Mouse (Mus musculus) ES-E14 (cell line): ENCODE results near the gene Ntm. TPM values are rescaled to one million over a fixed set of nuclear protein-coding genes. Genes with fewer than 3 reads are reported as not detected.

Experiments
- DNase-seq: peaks from one replicate; pipeline ENCODE4 v3.0.0-alpha.2; 2013; ENCODE audit warnings: low read depth, low spot score
- H3K27ac ChIP-seq: 2 replicates; pipeline ENCODE4 v1.5.1; 2012; ENCODE audit warnings: low read depth, mild to moderate bottlenecking, low read length, moderate library complexity, mixed read lengths; ENCODE audit not compliant: poor library complexity, insufficient read depth, severe bottlenecking
- H3K36me3 ChIP-seq: 2 replicates; pipeline ENCODE4 v1.6.1; 2012; ENCODE audit warnings: mild to moderate bottlenecking, low read length, moderate library complexity, mixed read lengths; ENCODE audit not compliant: control insufficient read depth, poor library complexity, insufficient read depth, severe bottlenecking
- H3K4me1 ChIP-seq, 2 experiments: fragments of 150-350 bp in 1 of 2; sonication (generic) in 1 of 2; 2 replicates each; pipeline ENCODE4 v1.6.1; 2012; ENCODE audit warnings: low read length in 2 of 2, mild to moderate bottlenecking in 1 of 2, mixed read lengths in 1 of 2; ENCODE audit not compliant: control insufficient read depth in 2 of 2, insufficient read depth in 2 of 2, poor library complexity in 1 of 2
- H3K4me3 ChIP-seq, 2 experiments: fragments of 150-350 bp in 1 of 2; sonication (generic) in 1 of 2; 2 replicates each; pipeline ENCODE4 v1.5.1; 2012; ENCODE audit warnings: low read length in 2 of 2, low read depth in 1 of 2, mild to moderate bottlenecking in 1 of 2, mixed read lengths in 1 of 2; ENCODE audit not compliant: insufficient read depth in 1 of 2, poor library complexity in 1 of 2, severe bottlenecking in 1 of 2
- H3K9ac ChIP-seq: 2 replicates; pipeline ENCODE4 v1.6.1; 2012; ENCODE audit warnings: low read depth, mild to moderate bottlenecking, low read length, mixed read lengths; ENCODE audit not compliant: poor library complexity, insufficient read depth, severe bottlenecking
- H3K9me3 ChIP-seq: fragments of 150-350 bp; sonication (generic); 2 replicates; pipeline ENCODE4 v1.6.1; 2012; ENCODE audit warnings: low read depth, mild to moderate bottlenecking, low read length; ENCODE audit not compliant: control insufficient read depth, insufficient read depth
- CHD2 ChIP-seq: IDR thresholded peaks from 2 replicates; pipeline ENCODE4 v1.6.1; 2014; ENCODE audit warnings: mild to moderate bottlenecking, low read depth, low read length, inconsistent platforms
- HCFC1 ChIP-seq: IDR thresholded peaks from 2 replicates; pipeline ENCODE4 v1.6.1; 2012; ENCODE audit warnings: low read length, inconsistent platforms, borderline replicate concordance; ENCODE audit not compliant: insufficient read depth
- MAFK ChIP-seq: IDR thresholded peaks from 2 replicates; pipeline ENCODE4 v1.6.1; 2014; ENCODE audit warnings: mild to moderate bottlenecking, low read depth, low read length, inconsistent platforms; ENCODE audit not compliant: insufficient read depth
- ZC3H11A ChIP-seq: IDR thresholded peaks from 2 replicates; pipeline ENCODE4 v1.6.1; 2012; ENCODE audit warnings: low read depth, mild to moderate bottlenecking, inconsistent platforms, low read length, borderline replicate concordance
- ZNF384 ChIP-seq: IDR thresholded peaks from 2 replicates; pipeline ENCODE4 v1.6.1; 2012; ENCODE audit warnings: low read depth, low read length, inconsistent platforms
- in situ Hi-C, 2 experiments: fragments of 600-800 bp; cut with MboI; formaldehyde crosslinking; loops; one replicate each; pipeline ENCODE4 v1.15.1; 2025; ENCODE audit warnings: low sequenced_read_pairs in 2 of 2, inconsistent platforms in 1 of 2; ENCODE audit not compliant: unreplicated experiment in 2 of 2
- total RNA-seq: library from RNA; depleted of rRNA; stranded (reverse); fragments of 300-350 nt; gene quantifications from 2 replicates; pipeline ENCODE4 v1.2.3, GENCODE M21; 2012

Ntm gene
- total RNA-seq, 1 experiment, result 0.67 TPM

DNA sequence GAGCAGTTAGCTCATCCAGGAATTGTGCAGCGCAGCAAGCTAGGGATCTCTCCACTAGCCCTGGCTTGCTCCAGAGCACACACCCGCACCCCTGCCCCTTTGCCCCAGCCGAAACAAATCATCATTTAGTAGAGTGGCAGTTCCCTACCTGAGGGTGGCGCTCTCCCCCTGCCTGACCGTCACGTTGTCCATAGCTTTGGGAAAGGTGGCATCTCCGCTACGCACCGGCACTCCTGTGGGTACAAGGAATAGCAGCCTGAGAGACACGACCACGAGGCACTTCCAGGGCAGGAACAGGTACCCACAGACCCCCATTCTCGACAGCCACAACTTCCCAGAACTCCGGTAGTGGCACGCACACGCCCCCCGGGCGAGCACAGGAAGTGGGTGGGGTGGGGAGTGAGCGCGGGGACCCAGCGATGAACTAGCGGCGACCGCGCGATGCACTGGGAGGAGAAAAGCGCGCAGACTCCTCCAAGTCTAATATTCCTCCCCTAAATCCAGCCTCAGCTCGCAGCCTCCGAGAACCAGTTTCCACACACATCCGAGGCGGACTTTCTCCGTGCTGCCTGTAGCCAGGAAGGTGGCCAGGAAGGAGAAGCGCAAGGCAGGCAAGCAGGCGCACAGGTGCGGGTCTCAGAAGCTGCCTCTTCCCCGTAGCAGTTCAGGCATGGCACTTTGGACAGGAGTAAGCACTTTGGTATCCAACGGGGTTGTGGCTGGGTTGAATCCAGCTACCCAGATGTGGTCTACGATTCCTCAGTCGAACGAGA lies 551.3 kb downstream of the Ntm start:
- H3K4me1 ChIP-seq, result 0 out of 4 replicates have a peak, but pooled peaks cover 0 to 2% of the 10 kb centered on the region in 2 experiments
- H3K27ac ChIP-seq, result no peak overlapping the region
- peak overlapping the region; percentile 72 for H3K9ac ChIP-seq
- TF ChIP-seq HCFC1, result no peak
- DNase-seq, result peak; percentile 78
- no peaks in the 10 kb centered on the region for H3K36me3 ChIP-seq
- in situ Hi-C loops, result no loop called here
- no peaks in the 10 kb centered on the region for H3K9me3 ChIP-seq
- peak overlapping the region; percentile 59 to 68 for H3K4me3 ChIP-seq

- Histone ChIP-seq H3K4me1 (0 out of 4 replicates have a peak, but pooled peaks cover 0 to 2% of the 10 kb centered on the region in 2 experiments), H3K9ac (no peak overlapping the region), H3K27ac (no peak overlapping the region)
These were observed 552.1 kb downstream of the Ntm start for GRCm38 (mm10) chr9:29410728-29411407.

DNA sequence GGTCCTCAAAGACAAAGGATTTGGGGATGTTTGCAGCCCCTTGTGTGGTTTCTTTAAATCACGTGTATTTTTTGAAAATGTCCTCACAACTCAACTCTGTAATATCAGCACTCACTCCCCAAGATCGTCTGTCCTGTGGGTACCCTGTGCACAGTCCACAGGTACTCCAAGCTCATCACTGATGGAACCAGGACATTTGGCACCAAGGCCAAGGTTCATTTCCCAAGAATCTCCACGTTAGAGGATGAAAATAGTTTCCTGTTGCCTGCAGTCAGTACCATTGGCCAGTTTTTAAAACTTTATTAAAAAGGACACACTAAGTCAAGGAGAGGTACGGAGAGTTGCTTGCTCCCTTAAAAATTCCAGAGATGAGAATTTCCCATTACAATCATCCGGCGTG lies 552.7 kb downstream of the Ntm start:
- H3K36me3 ChIP-seq, result no peaks in the 10 kb centered on the region
- no peak for DNase-seq
- in situ Hi-C loops, result no loop called here
- H3K9me3 ChIP-seq, result no peaks in the 10 kb centered on the region
- H3K9ac ChIP-seq, result no peak overlapping the region
- 0 out of 4 replicates have a peak, but pooled peaks cover 0 to 2% of the 10 kb centered on the region in 2 experiments for H3K4me1 ChIP-seq
- TF ChIP-seq ZC3H11A, result no peak
- no peak for TF ChIP-seq MAFK
- no peak for TF ChIP-seq HCFC1
- no peak for TF ChIP-seq CHD2
- TF ChIP-seq ZNF384, result no peak
- no peak overlapping the region for H3K4me3 ChIP-seq
- H3K27ac ChIP-seq, result no peak overlapping the region

More at GRCm38 (mm10) chr9:29410728-29411407, 552.1 kb downstream of the Ntm start:
- TF ChIP-seq ZNF384 (no peak), ZC3H11A (no peak), CHD2 (no peak), MAFK (no peak), HCFC1 (no peak)
- in situ Hi-C loops, result no loop called here
- no peaks in the 10 kb centered on the region for H3K36me3 ChIP-seq
- H3K9me3 ChIP-seq, result no peaks in the 10 kb centered on the region
- H3K4me3 ChIP-seq, result peak overlapping the region in 1 of 2 experiments; percentile 68; a peak in 1 of 4 replicates
- no peak for DNase-seq

DNA sequence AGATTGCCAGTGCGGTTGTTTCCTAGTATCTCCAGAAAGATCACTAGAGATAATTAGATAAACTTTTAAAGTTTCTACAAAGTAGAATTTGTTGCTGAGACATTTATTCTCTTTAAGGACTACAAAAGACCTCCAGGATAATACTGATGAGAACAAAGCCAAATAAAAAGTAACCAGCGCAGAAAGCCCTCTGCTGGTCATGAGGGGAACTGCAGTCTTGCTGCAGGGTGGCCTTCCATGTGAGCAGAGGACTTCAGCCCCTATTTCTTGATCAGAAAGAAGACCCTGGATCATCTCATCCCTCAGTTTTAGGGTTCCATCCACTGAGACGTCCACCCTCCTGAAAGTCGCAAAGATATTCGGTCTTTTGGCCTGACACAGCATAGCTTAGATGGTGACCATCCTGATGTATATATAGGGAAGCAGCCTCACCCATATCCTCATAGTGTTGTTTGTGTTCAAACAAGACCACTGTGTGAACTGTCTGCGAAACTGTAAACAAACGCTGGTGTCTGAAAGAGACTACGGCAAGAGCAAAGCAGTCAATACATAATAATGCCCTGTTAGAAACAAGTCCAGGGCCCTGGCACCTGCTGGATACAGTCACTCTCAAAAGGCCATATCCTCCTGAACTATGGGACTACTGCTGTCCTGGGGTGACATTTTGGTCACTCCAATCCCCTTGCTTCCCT lies 553.6 kb downstream of the Ntm start:
- peak; percentile 46 for DNase-seq
- H3K27ac ChIP-seq, result no peak overlapping the region
- H3K9ac ChIP-seq, result no peak overlapping the region
- H3K4me3 ChIP-seq, result no peak overlapping the region
- no peaks in the 10 kb centered on the region for H3K9me3 ChIP-seq
- H3K4me1 ChIP-seq, result 0 out of 4 replicates have a peak, but pooled peaks cover 0 to 2% of the 10 kb centered on the region in 2 experiments
- no peak for TF ChIP-seq ZC3H11A
- in situ Hi-C loops, result no loop called here
- no peaks in the 10 kb centered on the region for H3K36me3 ChIP-seq
